Mouse (Mus musculus) C2C12 (cell line): ENCODE results near the gene Galnt7. TPM values are rescaled to one million over a fixed set of nuclear protein-coding genes. Genes with fewer than 3 reads are reported as not detected.
"Not testable (repeated sequence)": the region's sequence is repeated elsewhere in the genome, so short reads cannot be mapped to it uniquely, and the experiment has no call there.

ENCODE experiments used
- H3K27me3 ChIP-seq: one replicate; pipeline ENCODE4 v1.6.1; 2011; ENCODE audit not compliant: control insufficient read depth, insufficient read depth, insufficient read length
- H3K36me3 ChIP-seq: one replicate; pipeline ENCODE4 v1.6.1; 2011; ENCODE audit not compliant: control insufficient read depth, insufficient read depth
- H3K4me3 ChIP-seq: one replicate; pipeline ENCODE4 v1.5.1; 2011; ENCODE audit warnings: mild to moderate bottlenecking, control low read depth; ENCODE audit not compliant: poor library complexity, insufficient read depth, severe bottlenecking
- H3K79me2 ChIP-seq: one replicate; pipeline ENCODE4 v1.6.1; 2011; ENCODE audit not compliant: control insufficient read depth, insufficient read depth
- H3K79me3 ChIP-seq: one replicate; pipeline ENCODE4 v1.6.1; 2011; ENCODE audit warnings: low read depth, control low read depth
- H3ac ChIP-seq: one replicate; pipeline ENCODE3; 2011; ENCODE audit warnings: low read depth; ENCODE audit not compliant: control insufficient read depth, insufficient read length
- CEBPB ChIP-seq: IDR thresholded peaks from one replicate; pipeline ENCODE4 v1.6.1; 2011; ENCODE audit warnings: low read depth, mild to moderate bottlenecking, control low read depth, moderate library complexity
- CTCF ChIP-seq: IDR thresholded peaks from one replicate; pipeline ENCODE4 v1.5.1; 2011; ENCODE audit not compliant: control insufficient read depth, insufficient read depth, insufficient read length
- FOSL1 ChIP-seq: IDR thresholded peaks from one replicate; pipeline ENCODE4 v1.8.0; 2011; ENCODE audit warnings: mild to moderate bottlenecking, low read length; ENCODE audit not compliant: poor library complexity, insufficient read depth, severe bottlenecking
- MAX ChIP-seq: IDR thresholded peaks from one replicate; pipeline ENCODE4 v1.6.1; 2011; ENCODE audit warnings: mild to moderate bottlenecking, control low read depth
- MYOD1 ChIP-seq: IDR thresholded peaks from one replicate; pipeline ENCODE4 v1.6.1; 2011; ENCODE audit warnings: low read depth; ENCODE audit not compliant: control insufficient read depth, insufficient read length
- MYOG ChIP-seq: IDR thresholded peaks from one replicate; pipeline ENCODE4 v1.6.1; 2011; ENCODE audit not compliant: control insufficient read depth, insufficient read length; ENCODE audit errors: extremely low read depth
- USF1 ChIP-seq: IDR thresholded peaks from one replicate; pipeline ENCODE4 v1.6.1; 2011; ENCODE audit warnings: low read depth, mild to moderate bottlenecking, control low read depth, moderate library complexity
- polyA plus RNA-seq: library from polyadenylated mRNA; unstranded; fragments of >200 nt; fragmentation: generic; extraction: Trizol; gene quantifications from one replicate; pipeline ENCODE4 v1.2.1, GENCODE M21; 2012; ENCODE audit warnings: missing spikeins

The Galnt7 gene
- polyA plus RNA-seq, 1 experiment: 5.9 TPM

- Histone ChIP-seq H3K36me3 (peaks cover 6% of the 10 kb centered on the region), H3K27me3 (no peaks in the 10 kb centered on the region), H3K79me3 (no peaks in the 10 kb centered on the region), H3K79me2 (no peaks in the 10 kb centered on the region), H3K4me3 (no peak overlapping the region), H3ac (no peak overlapping the region)
- TF ChIP-seq MYOG: no peak
- no peak for TF ChIP-seq CTCF
- TF ChIP-seq MAX: no peak
- TF ChIP-seq CEBPB: no peak
- TF ChIP-seq USF1: no peak
- TF ChIP-seq MYOD1: no peak
- no peak for TF ChIP-seq FOSL1
Observed at GRCm38 (mm10) chr8:57530238-57530637, 122.6 kb downstream of the Galnt7 start.

- Histone ChIP-seq H3K79me3 (no peaks in the 10 kb centered on the region), H3K79me2 (no peaks in the 10 kb centered on the region), H3K4me3 (no peak overlapping the region), H3K27me3 (no peaks in the 10 kb centered on the region), H3K36me3 (no peaks in the 10 kb centered on the region), H3ac (no peak overlapping the region)
- TF ChIP-seq CTCF: no peak
- no peak for TF ChIP-seq USF1
- TF ChIP-seq MAX: no peak
Observed at GRCm38 (mm10) chr8:57528036-57528435, 124.8 kb downstream of the Galnt7 start.

- Histone ChIP-seq H3K79me3 (no peaks in the 10 kb centered on the region), H3K4me3 (no peak overlapping the region), H3K36me3 (peaks cover 26% of the 10 kb centered on the region), H3ac (no peak overlapping the region), H3K27me3 (no peaks in the 10 kb centered on the region), H3K79me2 (no peaks in the 10 kb centered on the region)
- no peak for TF ChIP-seq CTCF
Observed at GRCm38 (mm10) chr8:57520186-57520786, 132.5 kb downstream of the Galnt7 start.

DNA sequence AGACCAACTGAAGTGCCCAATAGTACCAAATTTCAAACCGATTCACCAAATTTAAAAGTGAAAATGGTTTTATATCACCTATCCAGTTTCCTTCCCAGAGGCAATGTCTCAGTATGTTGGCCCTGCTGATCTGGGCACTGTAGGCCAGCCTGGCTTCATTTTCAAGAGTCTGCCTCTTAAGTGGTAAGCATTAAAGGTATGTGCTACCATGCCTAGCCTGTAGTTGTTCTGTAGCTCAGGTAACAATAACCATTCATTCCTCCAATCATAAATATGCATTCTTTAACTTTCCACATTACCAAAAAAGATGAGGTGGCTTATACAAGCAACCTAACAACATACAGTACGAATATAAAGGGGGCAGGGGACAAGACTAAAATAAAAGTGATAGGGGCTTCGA lies 135.1 kb downstream of the Galnt7 start:
- peaks cover 19% of the 10 kb centered on the region for H3K79me2 ChIP-seq
- H3K36me3 ChIP-seq: peaks cover 48% of the 10 kb centered on the region
- no peak overlapping the region for H3ac ChIP-seq
- H3K4me3 ChIP-seq: no peak overlapping the region
- no peak for TF ChIP-seq USF1
- no peak for TF ChIP-seq CTCF
- no peak for TF ChIP-seq FOSL1
- no peak for TF ChIP-seq MYOD1
- no peak for TF ChIP-seq MAX
- no peak for TF ChIP-seq MYOG
- no peak for TF ChIP-seq CEBPB
- H3K79me3 ChIP-seq: peaks cover 14% of the 10 kb centered on the region
- H3K27me3 ChIP-seq: no peaks in the 10 kb centered on the region

DNA sequence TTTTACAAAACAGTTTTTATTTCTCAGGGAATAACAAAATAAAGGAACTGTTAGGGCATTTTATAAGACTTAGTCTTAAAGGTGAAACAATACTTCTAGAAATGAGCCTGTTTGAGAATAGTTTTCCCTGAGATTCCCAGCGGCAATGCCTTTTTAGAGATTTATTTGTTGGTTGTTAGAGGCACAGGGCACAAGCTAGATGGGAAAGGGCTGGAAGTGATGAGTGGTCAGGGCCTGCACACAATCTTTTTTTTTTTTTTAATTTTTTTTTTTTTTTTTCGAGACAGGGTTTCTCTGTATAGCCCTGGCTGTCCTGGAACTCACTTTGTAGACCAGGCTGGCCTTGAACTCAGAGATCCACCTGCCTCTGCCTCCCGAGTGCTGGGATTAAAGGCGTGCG lies 136.1 kb downstream of the Galnt7 start:
- H3K79me3 ChIP-seq: peaks cover 14% of the 10 kb centered on the region
- peaks cover 23% of the 10 kb centered on the region for H3K79me2 ChIP-seq
- H3K4me3 ChIP-seq, H3K27me3 ChIP-seq, H3ac ChIP-seq: not testable (repeated sequence)
- H3K36me3 ChIP-seq: peaks cover 48% of the 10 kb centered on the region

- Histone ChIP-seq H3K79me3 (peaks cover 14% of the 10 kb centered on the region), H3K36me3 (peaks cover 48% of the 10 kb centered on the region), H3ac (peak overlapping the region; percentile 63)
Observed at GRCm38 (mm10) chr8:57513178-57513661, 139.6 kb downstream of the Galnt7 start.

More at GRCm38 (mm10) chr8:57513178-57513661, 139.6 kb downstream of the Galnt7 start:
- H3K79me2 ChIP-seq: peaks cover 23% of the 10 kb centered on the region
- not testable (repeated sequence) for H3K27me3 ChIP-seq
- peak overlapping the region; percentile 65 for H3K4me3 ChIP-seq
